Mouse (Mus musculus): ENCODE results near the gene Mt3.
"Not testable (repeated sequence)": the region's sequence is repeated elsewhere in the genome, so short reads cannot be mapped to it uniquely, and the experiment has no call there.

Gene Mt3

GRCm38 (mm10) chr8:94152513-94153300, at the start of gene Mt3:
Gene Mt3 (plus strand): TSS chr8:94152607.
- no peak for DNase-seq (ENCODE audit: low spot score in 2 of 2)

DNA sequence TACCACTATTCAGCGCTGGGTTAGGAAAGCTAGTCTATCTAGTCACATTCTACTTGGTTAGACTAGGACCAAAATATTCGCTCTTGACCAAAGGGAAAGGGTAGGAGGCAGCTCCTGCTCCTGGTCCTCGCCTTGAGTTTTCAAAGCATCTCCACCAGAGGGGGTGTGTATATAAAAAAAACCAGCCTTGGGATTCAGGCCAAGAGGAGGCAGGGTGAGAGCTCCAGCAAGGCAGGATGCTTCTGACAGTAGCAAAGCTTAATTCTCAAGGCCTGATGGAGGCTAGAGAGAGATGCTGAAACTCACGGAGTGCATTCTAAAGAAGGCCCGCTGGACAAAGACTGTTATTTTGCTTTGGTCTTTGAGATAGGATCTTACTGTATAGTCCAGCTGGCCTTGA, 48.3 kb upstream of the Mt3 start:
- DNase-seq (ENCODE audit: low spot score in 2 of 2): no peak

GRCm38 (mm10) chr8:94107871-94108270, 44.5 kb upstream of the Mt3 start:
- DNase-seq (ENCODE audit: low spot score in 2 of 2): no peak

DNA sequence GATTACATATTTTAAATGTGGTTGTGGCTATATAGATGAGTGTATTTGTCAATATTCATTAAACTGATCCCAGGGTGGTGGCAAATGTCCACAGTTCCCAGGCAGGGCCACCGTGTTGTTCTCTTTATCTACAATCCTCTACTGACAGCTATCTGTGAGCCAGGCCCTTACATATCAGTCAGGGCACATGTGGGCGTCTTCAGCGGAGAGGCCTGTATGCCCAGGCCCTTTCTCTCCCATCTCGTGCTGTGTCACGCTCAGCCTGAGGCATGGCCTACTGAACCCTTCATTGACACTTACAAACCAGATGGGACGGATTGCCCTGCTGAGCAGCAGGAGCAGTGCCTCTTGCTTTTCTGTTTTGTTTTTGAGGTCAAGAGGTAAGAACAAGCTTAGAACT, 43.0 kb upstream of the Mt3 start:
- no peak for DNase-seq (ENCODE audit: low spot score in 2 of 2)

GRCm38 (mm10) chr8:94109835-94110234, 42.6 kb upstream of the Mt3 start:
- no peak for DNase-seq (ENCODE audit: low spot score in 2 of 2)

DNA sequence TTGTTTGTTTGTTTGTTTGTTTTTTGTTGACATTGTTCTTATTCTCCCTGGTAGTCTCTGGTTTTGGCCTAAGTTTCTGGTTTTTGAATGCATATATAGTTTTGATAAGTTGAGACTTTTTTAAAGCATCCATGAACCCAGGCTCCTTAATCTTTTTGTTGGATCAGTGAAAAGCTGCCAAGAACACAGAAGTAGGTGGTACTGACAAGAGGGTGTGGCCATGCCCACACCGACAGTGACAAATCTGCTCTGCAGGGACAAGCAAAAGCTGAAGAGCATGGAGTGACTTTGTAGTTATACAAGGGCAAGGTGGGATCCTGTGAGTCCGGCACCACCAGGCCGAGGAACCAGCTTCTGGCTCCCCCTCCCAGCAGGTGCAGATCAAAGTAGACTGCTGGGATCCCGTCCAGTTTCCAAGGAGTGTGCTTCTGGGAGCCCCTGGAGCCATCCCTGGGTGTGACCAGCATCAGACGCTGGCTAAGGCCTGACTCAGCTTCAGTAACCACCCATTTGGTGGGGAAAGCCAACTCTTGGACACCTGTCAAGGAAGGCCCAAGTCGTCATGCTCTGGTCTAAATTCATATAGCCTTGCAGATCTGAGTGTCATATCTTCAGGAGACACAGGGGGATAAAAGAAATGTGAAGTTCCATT, 41.8 kb upstream of the Mt3 start:
- no peak for DNase-seq (ENCODE audit: low spot score in 2 of 2)

DNA sequence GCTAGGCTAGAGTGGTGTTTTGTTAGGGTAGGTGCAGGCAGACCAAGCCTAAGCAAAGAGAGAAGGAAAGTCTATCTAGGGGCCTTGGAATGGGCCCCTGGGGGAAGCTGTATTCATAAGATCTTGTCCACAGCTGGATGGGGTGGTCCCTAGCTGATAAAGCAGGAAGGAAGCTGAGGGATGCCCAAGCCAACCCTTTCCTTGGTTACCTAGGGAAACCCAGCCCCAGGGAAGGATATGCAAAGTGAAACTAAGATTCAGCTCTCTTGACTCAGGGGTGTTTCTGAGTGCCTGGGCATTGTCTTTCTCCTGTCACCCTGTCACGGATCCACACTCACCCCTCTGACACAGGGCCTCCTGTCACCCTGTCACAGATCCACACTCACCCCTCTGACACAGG, 39.0 kb upstream of the Mt3 start:
- DNase-seq (ENCODE audit: low spot score in 2 of 2): no peak

DNA sequence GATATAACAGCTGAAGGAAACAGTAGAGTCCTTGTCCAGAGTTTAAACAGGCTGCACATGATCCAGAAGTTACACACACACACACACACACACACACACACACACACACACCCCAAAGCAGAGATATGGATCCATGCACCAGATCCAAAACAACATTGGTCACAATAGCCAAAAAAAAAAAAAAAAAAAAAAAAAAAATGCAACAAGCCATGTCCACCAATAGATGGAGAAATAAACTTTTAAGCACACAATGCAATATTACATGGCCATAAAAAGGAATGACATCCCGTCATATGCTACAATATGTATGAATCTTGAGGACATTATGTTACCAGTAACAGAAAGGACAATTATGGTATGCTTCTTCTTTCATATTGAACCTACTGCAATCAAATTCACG, 38.4 kb upstream of the Mt3 start:
- DNase-seq (ENCODE audit: low spot score in 2 of 2): no peak

DNA sequence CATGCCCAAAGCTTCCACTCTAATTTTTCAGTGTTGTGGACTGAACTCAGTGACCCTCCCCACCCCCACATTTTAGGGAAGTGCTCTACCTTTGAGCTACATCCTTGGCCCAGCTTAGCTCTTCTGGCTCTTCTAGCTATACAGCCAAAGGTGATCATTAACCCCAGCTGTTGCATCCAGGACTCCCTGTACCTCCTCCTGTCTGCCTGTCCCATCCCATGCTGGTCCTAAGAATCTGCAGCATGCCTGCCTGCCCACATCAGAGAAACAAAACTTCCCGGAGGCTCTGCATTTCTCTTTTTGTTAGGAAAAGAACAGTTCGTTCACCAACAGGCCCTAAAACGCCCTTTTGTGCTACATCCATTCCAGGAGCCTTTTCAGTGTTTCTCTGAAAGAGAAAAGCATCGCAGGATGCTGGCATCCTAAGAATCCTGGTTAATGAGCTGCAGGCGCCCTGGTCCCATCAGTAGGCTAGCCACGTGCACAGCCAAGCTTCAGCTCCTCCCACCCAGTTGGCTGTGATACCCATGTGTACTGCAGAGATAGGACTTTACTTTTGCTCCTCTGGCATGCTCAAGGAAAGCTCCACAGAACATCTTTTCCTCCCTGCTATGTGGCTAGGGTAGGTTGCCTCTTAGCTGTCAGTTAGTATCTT, 33.5 kb upstream of the Mt3 start:
- no peak for DNase-seq (ENCODE audit: low spot score in 2 of 2)

GRCm38 (mm10) chr8:94121625-94122024, 30.8 kb upstream of the Mt3 start:
- DNase-seq (ENCODE audit: low spot score in 2 of 2): no peak

GRCm38 (mm10) chr8:94122711-94123468, 29.5 kb upstream of the Mt3 start:
- DNase-seq (ENCODE audit: low spot score in 2 of 2): no peak

DNA sequence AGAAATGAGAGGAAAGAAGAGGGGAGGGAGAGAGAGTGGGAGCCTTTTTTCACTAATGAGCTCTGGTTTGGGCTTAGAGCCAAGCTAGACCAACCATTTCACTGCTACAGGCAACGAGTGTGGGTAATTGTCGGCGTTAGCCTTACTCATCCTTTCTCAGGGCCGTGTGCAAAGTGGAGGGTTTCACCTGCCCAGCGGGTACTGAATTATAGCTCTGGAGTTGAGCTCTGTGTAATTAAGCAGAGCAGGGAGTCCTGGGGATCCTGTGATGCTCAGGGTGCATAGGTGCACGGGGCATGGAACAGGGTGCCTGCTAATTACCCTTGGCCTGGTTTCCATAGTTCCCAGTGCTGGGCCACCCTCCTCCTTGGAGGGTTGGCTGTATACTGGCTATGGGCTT, 24.7 kb upstream of the Mt3 start:
- no peak for DNase-seq (ENCODE audit: low spot score in 2 of 2)

GRCm38 (mm10) chr8:94129133-94129789, 23.1 kb upstream of the Mt3 start:
- DNase-seq (ENCODE audit: low spot score in 2 of 2): no peak

GRCm38 (mm10) chr8:94130126-94130525, 22.3 kb upstream of the Mt3 start:
- DNase-seq (ENCODE audit: low spot score in 2 of 2): no peak

GRCm38 (mm10) chr8:94132096-94132495, 20.3 kb upstream of the Mt3 start:
- DNase-seq (ENCODE audit: low spot score in 2 of 2): no peak

DNA sequence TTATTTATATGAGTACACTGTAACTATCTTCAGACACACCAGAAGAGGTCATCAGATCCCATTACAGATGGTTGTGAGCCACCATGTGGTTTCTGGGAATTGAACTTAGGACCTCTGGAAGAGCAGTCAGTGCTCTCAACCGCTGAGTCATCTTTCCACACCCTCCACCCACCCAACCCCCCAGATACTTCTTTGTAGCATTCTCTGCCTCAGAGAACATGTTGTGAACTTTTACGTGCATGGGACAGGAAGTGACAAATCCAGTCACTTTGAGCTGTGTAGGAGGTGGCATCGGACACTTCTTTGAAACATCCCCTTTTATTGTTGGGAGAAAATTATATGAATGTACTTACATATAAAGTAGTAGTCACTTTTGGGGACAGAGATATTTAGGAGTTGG, 17.8 kb upstream of the Mt3 start:
- not testable (repeated sequence) for DNase-seq (ENCODE audit: low spot score in 2 of 2)

GRCm38 (mm10) chr8:94135556-94135955, 16.9 kb upstream of the Mt3 start:
- no peak for DNase-seq (ENCODE audit: low spot score in 2 of 2)

- no peak for DNase-seq (ENCODE audit: low spot score in 2 of 2)
Measured at GRCm38 (mm10) chr8:94136192-94136591, 16.2 kb upstream of the Mt3 start.

GRCm38 (mm10) chr8:94136933-94137332, 15.5 kb upstream of the Mt3 start, which contains the start of gene Mt4:
Gene Mt4 (plus strand): TSS chr8:94137197.
- no peak for DNase-seq (ENCODE audit: low spot score in 2 of 2)

DNA sequence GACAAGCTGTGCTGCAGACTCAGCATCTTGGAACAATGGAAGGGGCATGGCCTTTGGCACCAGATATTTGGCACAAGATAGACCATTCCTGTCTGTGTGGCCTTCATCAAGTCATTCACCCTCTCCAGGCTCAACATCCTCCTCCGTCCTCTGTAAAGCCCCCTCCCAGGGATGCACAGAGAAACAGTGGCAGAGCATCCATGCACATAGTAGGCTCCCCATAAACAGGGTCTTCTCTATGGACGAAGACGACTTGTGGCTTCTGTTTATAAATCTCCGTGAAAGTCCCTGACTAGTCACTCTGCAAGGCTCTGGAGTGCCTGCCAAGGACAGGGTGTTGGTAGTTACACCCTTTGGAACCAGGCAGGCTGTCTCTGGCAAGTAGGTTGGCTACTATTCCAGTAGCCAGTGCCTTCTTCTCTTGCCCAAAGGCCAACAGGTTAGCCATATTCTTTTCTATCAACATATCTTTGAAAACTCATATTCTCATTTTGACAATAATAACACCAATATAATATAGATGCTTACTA, 12.1 kb upstream of the Mt3 start:
- no peak for DNase-seq (ENCODE audit: low spot score in 2 of 2)

- no peak for DNase-seq (ENCODE audit: low spot score in 2 of 2)
Measured at GRCm38 (mm10) chr8:94148236-94148635, 4.2 kb upstream of the Mt3 start.
